Mouse (Mus musculus): ENCODE measurements around the gene Mstn. TPM values are rescaled to one million over a fixed set of nuclear protein-coding genes. Genes with fewer than 3 reads are reported as not detected.

Mstn gene
- polyA plus RNA-seq, 1 experiment, result not detected

DNA sequence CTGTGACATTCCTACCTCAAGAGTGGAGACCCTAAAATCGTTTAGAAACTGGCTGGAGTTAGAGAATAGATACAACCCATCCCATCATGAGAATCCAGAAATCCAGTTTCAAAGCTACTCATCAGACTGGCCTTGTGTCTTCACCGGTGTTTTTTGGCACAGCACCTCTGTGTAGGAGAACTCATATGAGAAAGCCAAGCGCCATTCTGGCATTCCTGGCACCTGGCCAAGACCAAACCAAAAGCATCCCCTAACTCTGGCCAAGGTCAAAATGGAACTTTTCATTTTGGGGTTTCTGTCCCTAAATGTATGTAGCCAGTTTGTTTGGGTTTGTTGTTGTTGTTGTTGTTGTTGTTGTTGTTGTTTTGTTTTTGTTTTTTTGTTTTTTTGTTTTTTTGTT lies 15.2 kb downstream of the Mstn start:
- no peak overlapping the region for H3K27ac ChIP-seq (ENCODE audit: control insufficient read depth, insufficient read depth, low read depth, low read length, poor library complexity)
- no peak overlapping the region for H3K4me3 ChIP-seq (replicated peaks; ENCODE audit: control insufficient read depth, low read depth, low read length)
- H3K4me1 ChIP-seq (ENCODE audit: control insufficient read depth, insufficient read depth, low read length), result no peaks in the 10 kb centered on the region
- no peak for TF ChIP-seq CTCF (IDR thresholded peaks at IDR 0.05; ENCODE audit: control insufficient read depth, insufficient read depth, low read length)
- no peak for TF ChIP-seq POLR2A (IDR thresholded peaks at IDR 0.05; ENCODE audit: borderline replicate concordance, control insufficient read depth, low read depth, low read length)
- WGBS, result 84% methylated on average over 3 of the region's 3 CpGs

DNA sequence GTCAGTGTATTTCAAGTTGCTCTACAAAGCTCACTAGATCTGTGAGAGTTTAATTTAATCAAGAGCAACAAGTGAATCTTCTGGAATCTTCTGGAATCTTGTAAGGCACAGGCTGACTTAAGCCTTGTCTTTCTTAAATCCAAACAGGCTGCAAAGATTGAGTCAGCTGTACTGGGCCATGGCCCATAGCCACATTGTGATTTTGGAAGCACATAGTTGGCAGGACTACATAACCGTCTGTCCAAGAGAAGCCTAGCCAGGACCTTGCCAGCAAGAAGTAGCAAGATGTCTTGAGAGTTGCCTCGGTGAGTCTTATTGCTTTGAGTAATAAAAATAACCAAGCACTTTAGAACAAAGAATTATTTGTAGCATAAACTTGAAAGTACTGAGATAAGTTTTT lies 18.4 kb downstream of the Mstn start:
- WGBS, result 87% methylated on average over 2 of the region's 2 CpGs

DNA sequence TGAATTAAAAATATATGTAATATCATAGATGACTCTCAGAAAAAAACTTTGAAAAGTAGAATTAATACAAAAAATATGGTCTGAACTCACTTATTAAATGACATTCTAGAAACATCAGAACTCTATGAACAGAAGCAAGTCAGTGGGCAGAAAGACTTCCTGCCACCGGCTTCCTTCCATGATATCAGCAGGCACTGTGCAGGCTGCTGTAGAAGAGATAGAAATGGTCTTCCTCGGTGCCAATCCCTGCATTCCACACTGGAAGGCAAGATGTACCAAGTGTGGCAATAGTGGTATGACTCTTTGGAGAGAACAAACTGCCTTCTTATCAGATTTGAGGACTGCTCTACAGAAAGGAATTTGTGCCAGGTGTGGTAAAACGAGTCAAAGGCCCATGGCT lies 19.2 kb downstream of the Mstn start:
- H3K4me1 ChIP-seq (ENCODE audit: control insufficient read depth, insufficient read depth, low read length), result no peaks in the 10 kb centered on the region
- no peak overlapping the region for H3K4me3 ChIP-seq (replicated peaks; ENCODE audit: control insufficient read depth, low read depth, low read length)
- 59% methylated on average over 3 of the region's 3 CpGs for WGBS
- H3K27ac ChIP-seq (ENCODE audit: control insufficient read depth, insufficient read depth, low read depth, low read length, poor library complexity), result no peak overlapping the region
- TF ChIP-seq CTCF (IDR thresholded peaks at IDR 0.05; ENCODE audit: control insufficient read depth, insufficient read depth, low read length) (no peak), POLR2A (IDR thresholded peaks at IDR 0.05; ENCODE audit: borderline replicate concordance, control insufficient read depth, low read depth, low read length) (no peak)

More for the DNA sequence above, 18.4 kb downstream of the Mstn start:
- no peak overlapping the region for H3K4me3 ChIP-seq (replicated peaks; ENCODE audit: control insufficient read depth, low read depth, low read length)
- H3K4me1 ChIP-seq (ENCODE audit: control insufficient read depth, insufficient read depth, low read length), result no peaks in the 10 kb centered on the region
- TF ChIP-seq POLR2A (IDR thresholded peaks at IDR 0.05; ENCODE audit: borderline replicate concordance, control insufficient read depth, low read depth, low read length) (no peak), CTCF (IDR thresholded peaks at IDR 0.05; ENCODE audit: control insufficient read depth, insufficient read depth, low read length) (no peak)
- no peak overlapping the region for H3K27ac ChIP-seq (ENCODE audit: control insufficient read depth, insufficient read depth, low read depth, low read length, poor library complexity)

DNA sequence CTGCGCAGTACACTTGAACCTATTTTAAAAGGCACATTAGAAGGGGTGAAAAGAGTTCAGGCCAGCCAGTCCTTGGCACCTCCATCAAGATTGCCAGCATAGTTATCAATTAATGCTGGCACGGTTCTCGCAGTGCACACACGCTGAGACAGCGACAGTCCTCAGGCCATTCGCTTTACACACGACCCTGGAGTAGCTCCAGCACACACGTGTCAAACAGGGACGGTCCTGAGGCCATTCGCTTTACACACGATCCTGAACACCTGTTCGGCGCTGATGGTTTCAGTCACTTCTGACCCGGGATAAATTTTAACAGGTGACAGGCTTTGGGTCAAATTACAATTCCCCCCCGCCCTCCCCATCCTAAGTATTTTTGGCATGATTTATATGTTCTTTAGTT lies 23.8 kb downstream of the Mstn start:
- Histone ChIP-seq H3K4me1 (ENCODE audit: control insufficient read depth, insufficient read depth, low read length) (no peaks in the 10 kb centered on the region), H3K4me3 (replicated peaks; ENCODE audit: control insufficient read depth, low read depth, low read length) (no peak overlapping the region), H3K27ac (ENCODE audit: control insufficient read depth, insufficient read depth, low read depth, low read length, poor library complexity) (no peak overlapping the region)
- 85% methylated on average over 15 of the region's 15 CpGs for WGBS
- TF ChIP-seq POLR2A (IDR thresholded peaks at IDR 0.05; ENCODE audit: borderline replicate concordance, control insufficient read depth, low read depth, low read length), result no peak
- TF ChIP-seq CTCF (IDR thresholded peaks at IDR 0.05; ENCODE audit: control insufficient read depth, insufficient read depth, low read length), result no peak

DNA sequence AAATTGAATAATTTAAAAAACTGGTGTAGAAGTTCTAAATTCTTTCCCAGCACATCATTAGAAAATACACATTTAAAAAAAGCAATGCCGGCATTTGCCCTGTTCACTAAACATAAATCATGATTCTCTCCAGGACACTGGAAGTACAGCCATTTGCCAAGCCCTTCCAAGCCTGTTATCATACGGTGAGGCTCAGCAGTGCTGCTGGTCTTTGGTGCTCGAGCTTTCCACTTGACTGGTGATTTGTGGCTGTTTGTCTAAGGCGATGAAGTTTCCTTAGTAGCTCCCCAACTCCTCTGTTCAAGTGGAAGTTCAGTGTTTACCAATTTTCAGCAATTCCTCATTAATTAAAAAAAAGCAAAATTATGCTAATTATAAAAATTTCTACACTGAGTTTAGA lies 24.6 kb downstream of the Mstn start:
- TF ChIP-seq POLR2A (IDR thresholded peaks at IDR 0.05; ENCODE audit: borderline replicate concordance, control insufficient read depth, low read depth, low read length) (no peak), CTCF (IDR thresholded peaks at IDR 0.05; ENCODE audit: control insufficient read depth, insufficient read depth, low read length) (no peak)
- Histone ChIP-seq H3K27ac (ENCODE audit: control insufficient read depth, insufficient read depth, low read depth, low read length, poor library complexity) (no peak overlapping the region), H3K4me3 (replicated peaks; ENCODE audit: control insufficient read depth, low read depth, low read length) (no peak overlapping the region), H3K4me1 (ENCODE audit: control insufficient read depth, insufficient read depth, low read length) (no peaks in the 10 kb centered on the region)
- 68% methylated on average over 4 of the region's 4 CpGs for WGBS

DNA sequence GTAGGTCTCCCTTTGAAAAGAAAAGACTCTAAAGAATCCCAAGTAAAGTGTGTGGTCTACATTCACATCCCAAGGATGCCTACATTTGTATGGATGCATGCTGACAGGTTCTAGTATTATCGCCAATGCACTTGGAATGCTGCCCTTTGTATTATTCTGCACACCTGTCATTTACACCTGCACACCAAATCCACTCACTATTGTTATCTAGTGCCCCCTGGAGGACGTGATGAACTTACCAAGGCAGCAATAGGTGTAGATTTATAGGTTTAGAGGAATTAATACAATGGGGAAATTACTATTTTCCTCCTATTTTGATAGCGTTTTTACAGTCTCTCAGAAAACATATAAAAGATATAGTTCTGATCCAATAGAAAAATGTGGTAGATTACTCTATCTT lies 31.7 kb downstream of the Mstn start:
- Histone ChIP-seq H3K4me1 (ENCODE audit: control insufficient read depth, insufficient read depth, low read length) (no peaks in the 10 kb centered on the region), H3K27ac (ENCODE audit: control insufficient read depth, insufficient read depth, low read depth, low read length, poor library complexity) (no peak overlapping the region), H3K4me3 (replicated peaks; ENCODE audit: control insufficient read depth, low read depth, low read length) (no peak overlapping the region)
- no peak for TF ChIP-seq CTCF (IDR thresholded peaks at IDR 0.05; ENCODE audit: control insufficient read depth, insufficient read depth, low read length)
- no peak for TF ChIP-seq POLR2A (IDR thresholded peaks at IDR 0.05; ENCODE audit: borderline replicate concordance, control insufficient read depth, low read depth, low read length)
- 45% methylated on average over 3 of the region's 3 CpGs for WGBS

DNA sequence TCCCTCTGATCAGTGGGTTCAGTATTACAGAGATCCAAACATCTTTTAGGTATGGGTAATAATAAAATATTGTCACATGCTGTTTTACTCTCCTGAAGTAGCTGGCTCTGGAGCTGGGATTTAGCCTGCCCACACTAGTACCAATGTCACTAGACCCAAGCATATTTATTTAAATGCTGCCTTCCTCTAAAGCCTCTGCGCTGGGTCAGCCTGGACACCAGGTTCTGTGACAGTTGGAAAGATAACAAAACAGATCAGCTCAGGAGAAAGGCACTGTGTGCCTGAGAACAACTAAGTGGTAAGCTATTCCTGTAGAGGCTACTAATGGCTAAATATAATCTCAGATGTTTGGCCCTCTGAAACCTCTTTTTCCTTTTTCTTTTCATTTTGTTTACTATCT lies 49.1 kb downstream of the Mstn start:
- H3K27ac ChIP-seq (ENCODE audit: control insufficient read depth, insufficient read depth, low read depth, low read length, poor library complexity), result no peak overlapping the region
- 76% methylated on average over 1 of the region's 1 CpGs for WGBS

More for the DNA sequence above, 49.1 kb downstream of the Mstn start:
- no peaks in the 10 kb centered on the region for H3K4me1 ChIP-seq (ENCODE audit: control insufficient read depth, insufficient read depth, low read length)
- no peak overlapping the region for H3K4me3 ChIP-seq (replicated peaks; ENCODE audit: control insufficient read depth, low read depth, low read length)
- TF ChIP-seq CTCF (IDR thresholded peaks at IDR 0.05; ENCODE audit: control insufficient read depth, insufficient read depth, low read length), result no peak

Other genes with a start within 250 kb of the Mstn start
- gene Inpp1, start 244.0 kb upstream of the Mstn start, polyA plus RNA-seq (2011; ENCODE audit: insufficient read depth, insufficient read length, low replicate concordance, missing spikeins), result 12.6 and 15.8 TPM in 2 replicates
- gene Hibch, start 216.7 kb upstream of the Mstn start, polyA plus RNA-seq (2011; ENCODE audit: insufficient read depth, insufficient read length, low replicate concordance, missing spikeins), result 2.2 and 8.8 TPM in 2 replicates
- gene 1700019D03Rik, start 41.5 kb upstream of the Mstn start, polyA plus RNA-seq (2011; ENCODE audit: insufficient read depth, insufficient read length, low replicate concordance, missing spikeins), result 0.27 and 3.4 TPM in 2 replicates
- gene 1700019A02Rik, start 126.0 kb downstream of the Mstn start, polyA plus RNA-seq (2011; ENCODE audit: insufficient read depth, insufficient read length, low replicate concordance, missing spikeins), result not detected in 2 replicates
- 3.2 and 6.5 TPM in 2 replicates for gene Pms1, start 235.4 kb downstream of the Mstn start, polyA plus RNA-seq (2011; ENCODE audit: insufficient read depth, insufficient read length, low replicate concordance, missing spikeins)
- gene Ormdl1, start 235.5 kb downstream of the Mstn start, polyA plus RNA-seq (2011; ENCODE audit: insufficient read depth, insufficient read length, low replicate concordance, missing spikeins), result 7.6 and 7.8 TPM in 2 replicates
- gene Gm28778, start 235.5 kb downstream of the Mstn start, polyA plus RNA-seq (2011; ENCODE audit: insufficient read depth, insufficient read length, low replicate concordance, missing spikeins), result 2.3 TPM in 1 of 2 replicates, not detected in the other

Measured in bone marrow, adult 2 months (tissue).